Mouse (Mus musculus): Measurements from ENCODE around the gene Mgat1.
"Not testable (repeated sequence)": the region's sequence is repeated elsewhere in the genome, so short reads cannot be mapped to it uniquely, and the experiment has no call there.

The Mgat1 gene

DNA sequence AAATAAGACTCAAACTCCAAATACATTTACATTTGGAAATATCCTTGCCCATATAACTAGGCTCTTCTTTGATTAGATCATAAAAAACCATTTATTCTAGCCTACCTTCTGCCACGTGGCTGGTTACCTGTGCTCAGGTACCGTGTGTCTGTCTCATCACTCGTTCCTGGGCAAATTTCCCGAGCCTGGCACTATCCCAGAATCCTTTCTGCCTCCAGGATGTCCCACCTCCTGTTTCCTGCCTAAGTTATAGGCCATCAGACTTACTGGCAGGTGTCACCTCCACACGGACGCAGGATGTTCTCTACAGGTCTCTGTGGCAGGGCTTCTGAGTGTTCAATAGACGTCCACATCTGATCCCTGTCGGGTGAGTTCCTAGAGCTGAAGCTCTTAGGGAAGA is 21.1 kb downstream of the Mgat1 start:
- no peak for DNase-seq

DNA sequence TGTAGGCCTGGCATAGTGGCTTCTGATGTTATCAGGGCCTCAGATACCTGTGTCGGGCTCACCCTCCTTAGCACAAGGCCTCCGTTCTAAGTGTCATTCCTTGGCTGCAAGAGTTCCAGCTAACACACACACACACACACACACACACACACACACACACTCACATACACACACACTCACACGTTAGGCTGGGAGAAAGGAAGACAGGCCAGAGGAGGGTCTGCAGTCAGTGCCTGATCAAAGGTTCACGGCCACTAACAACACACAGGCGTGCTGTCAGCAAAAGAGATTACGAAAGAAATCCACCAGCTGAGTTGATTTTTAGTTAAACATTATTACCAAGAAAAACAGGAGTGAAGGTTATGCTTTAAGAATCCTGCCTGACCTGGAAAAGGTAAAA is 22.7 kb downstream of the Mgat1 start:
- DNase-seq = no peak

DNA sequence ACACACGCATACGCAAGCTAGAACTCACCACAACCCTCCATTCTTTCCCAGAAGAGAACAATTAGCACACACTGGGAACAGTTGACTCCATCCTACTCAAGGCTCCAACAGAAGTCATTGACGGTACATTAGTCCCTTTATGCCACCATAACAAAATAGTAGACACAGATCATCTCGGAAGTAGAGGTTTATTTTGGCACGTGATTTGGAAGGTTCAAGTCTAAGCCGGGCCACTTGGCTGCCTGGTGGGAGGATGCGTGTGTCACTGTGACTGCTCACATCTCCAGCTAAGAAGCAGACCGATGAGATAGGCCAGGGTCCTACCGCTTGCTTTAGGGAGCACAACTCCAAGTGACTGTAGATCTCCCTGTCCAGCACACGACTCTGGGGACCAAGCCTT is 23.3 kb downstream of the Mgat1 start:
- no peak for DNase-seq

- DNase-seq = no peak
Measured at GRCm38 (mm10) chr11:49267970-49268579, 24.1 kb downstream of the Mgat1 start.

DNA sequence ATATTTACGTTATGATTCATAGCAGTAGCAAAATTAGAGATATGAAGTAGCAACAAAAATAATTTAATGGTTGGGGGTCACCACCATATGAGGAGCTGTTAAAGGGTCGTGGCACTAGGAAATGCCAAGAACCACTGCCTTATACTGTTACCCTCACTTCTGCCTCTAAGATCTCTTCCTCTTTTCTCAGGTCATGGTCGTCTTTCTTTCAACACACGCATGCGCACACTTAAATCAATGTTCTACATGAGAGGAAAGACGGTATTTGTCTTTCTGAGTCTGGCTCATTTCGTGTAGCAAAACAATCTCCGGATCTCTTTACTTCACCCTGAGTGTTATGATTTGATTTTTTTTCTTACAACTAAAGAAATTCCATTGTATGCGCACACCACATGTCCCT is 25.8 kb downstream of the Mgat1 start:
- no peak for DNase-seq

DNA sequence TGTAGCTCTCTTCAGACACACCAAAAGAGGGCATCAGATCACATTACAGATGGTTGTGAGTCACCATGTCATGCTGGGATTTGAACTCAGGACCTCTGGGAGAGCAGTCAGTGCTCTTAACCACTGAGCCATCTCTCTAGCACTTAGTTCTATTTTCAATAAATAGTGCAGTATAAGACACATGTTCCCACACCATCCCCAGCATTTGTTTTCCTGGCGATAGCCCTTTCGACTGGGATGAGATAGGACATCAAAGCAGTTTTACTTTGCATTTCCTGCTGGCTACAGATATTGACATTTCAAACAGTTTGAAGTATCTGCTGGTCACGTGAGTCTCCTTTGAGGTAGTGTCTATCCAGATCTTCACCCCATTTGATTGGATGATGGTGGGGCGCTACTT is 26.4 kb downstream of the Mgat1 start:
- no peak for DNase-seq

DNA sequence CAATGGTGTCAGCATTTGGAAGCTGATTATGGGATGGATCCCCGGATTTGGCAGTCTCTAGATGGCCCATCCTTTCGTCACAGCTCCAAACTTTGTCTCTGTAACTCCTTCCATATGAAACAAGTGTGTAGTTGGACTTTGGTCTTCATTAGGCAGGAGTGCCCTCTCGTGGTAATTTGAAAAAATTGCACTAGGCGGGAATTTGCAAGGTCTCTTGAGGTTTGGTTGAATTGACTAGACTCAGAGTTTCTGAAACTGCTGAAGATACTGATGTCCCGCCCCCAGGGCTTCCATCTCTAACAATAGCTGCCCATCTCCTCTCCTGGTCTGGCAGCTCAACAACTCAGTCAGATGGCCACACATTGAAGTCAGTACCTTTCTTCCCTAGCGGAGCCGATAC is 27.3 kb downstream of the Mgat1 start:
- no peak for DNase-seq

DNA sequence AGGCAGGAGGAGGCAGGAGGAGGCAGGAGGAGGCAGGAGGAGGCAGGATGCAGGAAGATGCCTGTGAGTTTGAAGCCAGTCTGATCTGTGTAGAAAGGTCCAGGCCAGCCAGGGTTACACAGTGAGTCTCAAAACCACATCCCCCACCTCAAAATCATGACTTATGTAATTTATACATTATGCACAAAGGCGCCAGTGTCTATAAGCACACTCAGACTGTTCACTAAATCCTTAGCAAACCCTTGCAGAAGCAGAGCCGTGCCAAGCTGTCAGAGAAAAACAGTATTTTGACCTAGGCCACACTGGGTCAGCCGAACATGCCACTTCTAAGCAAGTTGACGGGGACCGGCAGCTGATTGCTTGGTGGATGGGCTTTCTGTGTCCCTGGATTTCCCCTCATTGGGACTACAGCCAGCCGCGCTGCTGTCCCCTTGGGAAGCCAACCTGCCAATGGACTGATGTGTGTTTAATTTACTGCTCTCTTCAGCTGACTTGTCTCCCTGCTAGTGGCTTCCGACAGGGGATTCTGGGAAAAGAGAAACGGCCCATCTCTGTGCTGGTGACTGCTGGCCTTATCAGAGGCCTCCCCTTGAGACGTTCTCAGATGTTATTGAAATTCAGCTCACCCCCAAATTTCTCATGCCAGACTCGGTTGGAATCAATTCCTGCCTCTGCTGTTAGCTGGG is 30.0 kb downstream of the Mgat1 start:
- no peak for DNase-seq

- DNase-seq = no peak
Measured at GRCm38 (mm10) chr11:49278222-49278621, 34.2 kb downstream of the Mgat1 start, which contains the start of gene Olfr1393. TSS of gene Olfr1393 (plus strand) at chr11:49278304.

GRCm38 (mm10) chr11:49284982-49285381 is 41.0 kb downstream of the Mgat1 start, which contains the start of gene Olfr1392:
TSS of gene Olfr1392 (plus strand) at chr11:49285282.
- not testable (repeated sequence) for DNase-seq

- DNase-seq = no peak
Measured at GRCm38 (mm10) chr11:49287251-49287650, 43.3 kb downstream of the Mgat1 start.

GRCm38 (mm10) chr11:49292777-49293176 is 48.8 kb downstream of the Mgat1 start:
- DNase-seq = no peak

DNA sequence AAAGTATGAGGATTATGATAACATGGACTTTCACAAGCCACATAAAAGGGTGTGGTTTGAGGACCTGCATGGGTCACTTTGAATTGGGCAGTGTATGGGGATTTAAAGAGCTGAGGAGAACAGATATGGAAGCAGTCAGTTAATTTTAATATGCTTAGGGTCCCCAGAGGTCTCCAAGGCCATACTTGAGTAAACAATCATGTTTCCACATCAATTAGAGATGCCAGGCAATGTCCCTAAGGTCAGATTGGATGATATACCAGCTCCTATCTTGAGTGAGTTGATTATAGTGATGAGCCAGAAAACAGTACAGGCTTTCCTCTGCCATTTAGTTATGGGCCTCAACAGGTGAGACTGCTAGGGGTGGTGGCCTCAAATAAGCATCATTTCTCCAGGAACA is 60.5 kb downstream of the Mgat1 start, which contains the start of gene Olfr10:
TSS of gene Olfr10 (plus strand) at position 301 of the 400 bp plus-strand sequence.
- DNase-seq = no peak

GRCm38 (mm10) chr11:49308547-49308946 is 64.6 kb downstream of the Mgat1 start:
- not testable (repeated sequence) for DNase-seq
